Comparison of ENCODE assay signal across 8 mouse cellular contexts in genomic region chr11:35750578-35750977, GRCm38 (mm10). TPM values are rescaled to one million over a fixed set of nuclear protein-coding genes. Genes with fewer than 3 reads are reported as not detected.
DNase-seq lines count a peak whose midpoint lies in the region; ATAC-seq lines count a peak whose summit lies in the region.
"Had no signal": no experiment of that assay in that cellular context is flagged by ENCODE, and none has a peak within 500 bp of the region (broad histone marks: within the 10 kb centered on the region; RNA-seq: fewer than 3 reads in every experiment).

No protein-coding gene starts in this region.

- peak; percentile 84 for ATAC-seq in kidney, embryonic 16.5 days (ENCODE audit: low FRiP score, low TSS enrichment)
- ATAC-seq in hindbrain, embryonic 11.5 days (ENCODE audit: low FRiP score), result no peak
- no peak for ATAC-seq in hindbrain, embryonic 12.5 days (ENCODE audit: low FRiP score)

- H3K9me3 ChIP-seq in kidney, embryonic 16.5 days (ENCODE audit: low read length), result no peaks in the 10 kb centered on the region
- H3K9me3 ChIP-seq in hindbrain, embryonic 11.5 days (ENCODE audit: control insufficient read depth, low read length), result no peaks in the 10 kb centered on the region
- H3K9me3 ChIP-seq in hindbrain, embryonic 12.5 days (replicated peaks), result no peaks in the 10 kb centered on the region
- H3K9me3 ChIP-seq: heart, embryonic 15.5 days had no signal

- H3K36me3 ChIP-seq in kidney, embryonic 16.5 days (ENCODE audit: insufficient read depth, low read length), result no peaks in the 10 kb centered on the region
- H3K36me3 ChIP-seq in hindbrain, embryonic 11.5 days (ENCODE audit: control insufficient read depth, insufficient read depth, low read length), result no peaks in the 10 kb centered on the region
- H3K36me3 ChIP-seq in hindbrain, embryonic 12.5 days, result no peaks in the 10 kb centered on the region
- H3K36me3 ChIP-seq: heart, embryonic 15.5 days had no signal

- DNase-seq in adrenal gland, adult 18-20 months (ENCODE audit: low spot score in 2 of 2), result peak; percentile 33 to 37
- DNase-seq in gastrocnemius, postnatal 10 days, result peak; percentile 7
- DNase-seq in skeletal muscle tissue, adult 2 months (ENCODE audit: low read depth, low spot score), result peak; percentile 90
- DNase-seq in thymus, postnatal 36 days, result no peak
- no peak for DNase-seq in hindbrain, embryonic 11.5 days (ENCODE audit: low spot score)

- H3K27ac ChIP-seq in kidney, embryonic 16.5 days (ENCODE audit: low read length), result peak overlapping the region; percentile 41
- H3K27ac ChIP-seq in hindbrain, embryonic 11.5 days (ENCODE audit: low read depth, low read length), result no peak overlapping the region
- H3K27ac ChIP-seq in hindbrain, embryonic 12.5 days, result no peak overlapping the region
- H3K27ac ChIP-seq: heart, embryonic 15.5 days had no signal

- H3K4me2 ChIP-seq in kidney, embryonic 16.5 days (replicated peaks; ENCODE audit: low read depth, low read length), result no peak overlapping the region
- no peak overlapping the region for H3K4me2 ChIP-seq in hindbrain, embryonic 11.5 days (replicated peaks; ENCODE audit: low read depth, low read length)
- no peak overlapping the region for H3K4me2 ChIP-seq in hindbrain, embryonic 12.5 days (replicated peaks)
- H3K4me2 ChIP-seq: heart, embryonic 15.5 days had no signal

- H3K4me1 ChIP-seq in kidney, embryonic 16.5 days (ENCODE audit: insufficient read depth, low read length), result peaks cover 12% of the 10 kb centered on the region
- H3K4me1 ChIP-seq in hindbrain, embryonic 11.5 days (replicated peaks; ENCODE audit: control insufficient read depth, insufficient read depth, low read length), result no peaks in the 10 kb centered on the region
- no peaks in the 10 kb centered on the region for H3K4me1 ChIP-seq in hindbrain, embryonic 12.5 days
- H3K4me1 ChIP-seq: heart, embryonic 15.5 days had no signal

- no peak overlapping the region for H3K9ac ChIP-seq in kidney, embryonic 16.5 days (replicated peaks; ENCODE audit: low read length)
- no peak overlapping the region for H3K9ac ChIP-seq in hindbrain, embryonic 11.5 days (ENCODE audit: low read depth, low read length)
- no peak overlapping the region for H3K9ac ChIP-seq in hindbrain, embryonic 12.5 days
- H3K9ac ChIP-seq: heart, embryonic 15.5 days had no signal

- no peak overlapping the region for H3K4me3 ChIP-seq in kidney, embryonic 16.5 days (ENCODE audit: low read length)
- H3K4me3 ChIP-seq in hindbrain, embryonic 11.5 days (ENCODE audit: low read depth, low read length), result no peak overlapping the region
- no peak overlapping the region for H3K4me3 ChIP-seq in hindbrain, embryonic 12.5 days
- H3K4me3 ChIP-seq: heart, embryonic 15.5 days had no signal

- no peaks in the 10 kb centered on the region for H3K27me3 ChIP-seq in kidney, embryonic 16.5 days (ENCODE audit: insufficient read depth, low read length)
- H3K27me3 ChIP-seq in hindbrain, embryonic 11.5 days (ENCODE audit: control insufficient read depth, insufficient read depth, low read length), result no peaks in the 10 kb centered on the region
- H3K27me3 ChIP-seq in hindbrain, embryonic 12.5 days, result no peaks in the 10 kb centered on the region
- H3K27me3 ChIP-seq: heart, embryonic 15.5 days had no signal

- 28% methylated on average over 8 of the region's 8 CpGs for WGBS in kidney, embryonic 16.5 days
- 76% methylated on average over 8 of the region's 8 CpGs for WGBS in hindbrain, embryonic 11.5 days
- 71% methylated on average over 8 of the region's 8 CpGs for WGBS in hindbrain, embryonic 12.5 days

RNA-seq across cellular contexts. Expression of gene Pank3, which starts 18.7 kb away (rescaled TPM):
- total RNA-seq in adrenal gland, adult 18-20 months (2021), result 10 to 100 TPM; 70.0 to 83.8 TPM
- 10 to 100 TPM; 21.4 to 23.3 TPM for total RNA-seq in gastrocnemius, postnatal 10 days (2021)
- polyA plus RNA-seq in kidney, embryonic 16.5 days (2015; fragmentation: Nextera tagmentation; extraction: Ambion mirVana), result 12.0 and 13.7 TPM in 2 replicates
- 27.7 and 30.2 TPM in 2 replicates for polyA plus RNA-seq in hindbrain, embryonic 11.5 days (2014; fragmentation: Nextera tagmentation; extraction: Ambion mirVana)
- polyA plus RNA-seq in hindbrain, embryonic 12.5 days (2016; fragmentation: Nextera tagmentation; extraction: Ambion mirVana), result 31.8 and 34.4 TPM in 2 replicates

RNA-seq across cellular contexts. Expression of gene Fbll1, which starts 48.1 kb away (rescaled TPM):
- under 1 TPM; 0.32 to 0.46 TPM for total RNA-seq in adrenal gland, adult 18-20 months (2021)
- under 1 TPM in 1 of 2 experiments, not detected in 1; 0.16 TPM for total RNA-seq in gastrocnemius, postnatal 10 days (2021)
- polyA plus RNA-seq in kidney, embryonic 16.5 days (2015; fragmentation: Nextera tagmentation; extraction: Ambion mirVana), result not detected in 2 replicates
- 4.5 and 4.6 TPM in 2 replicates for polyA plus RNA-seq in hindbrain, embryonic 11.5 days (2014; fragmentation: Nextera tagmentation; extraction: Ambion mirVana)
- 13.1 and 15.3 TPM in 2 replicates for polyA plus RNA-seq in hindbrain, embryonic 12.5 days (2016; fragmentation: Nextera tagmentation; extraction: Ambion mirVana)
- polyA plus RNA-seq: heart, embryonic 15.5 days had no signal

Comparison
In these comparisons a context has a peak if more than half of its experiments do, and no peak if none do; other contexts are left out.
1. DNase-seq: peak in adrenal gland, adult 18-20 months (2 of 2), gastrocnemius, postnatal 10 days (single experiment) and skeletal muscle tissue, adult 2 months (single experiment); none in thymus, postnatal 36 days (0 of 2) and hindbrain, embryonic 11.5 days (single experiment).